Mouse (Mus musculus): ENCODE measurements at regions not wholly inside any gene's neighbourhood (a gene's known extent, or its start where the extent isn't known, plus 50 kb on each side); places are given as distances from the start of the nearest gene placed in this dataset.
"Not testable (repeated sequence)": the region's sequence is repeated elsewhere in the genome, so short reads cannot be mapped to it uniquely, and the experiment has no call there.

DNA sequence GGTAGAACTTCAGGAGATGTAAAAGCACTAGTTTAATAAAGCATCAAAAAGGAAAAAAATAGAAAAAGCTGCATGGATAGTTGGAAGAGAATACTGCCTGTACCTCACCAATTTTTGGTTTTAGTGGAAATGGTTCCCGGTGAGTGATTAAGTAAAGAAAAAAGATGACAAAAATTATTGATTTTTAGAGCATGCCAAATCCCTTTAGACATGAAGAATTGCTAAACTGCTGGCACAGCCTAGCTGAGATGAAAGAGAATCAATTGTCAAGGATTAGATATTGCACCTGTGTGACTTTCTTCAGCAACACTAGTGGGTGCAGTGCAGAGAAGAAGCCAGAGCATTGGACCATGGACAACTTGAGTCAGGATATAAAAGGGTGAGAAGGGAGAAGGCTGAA is 348.7 kb upstream of the Cpeb2 start:
- no peak for DNase-seq

DNA sequence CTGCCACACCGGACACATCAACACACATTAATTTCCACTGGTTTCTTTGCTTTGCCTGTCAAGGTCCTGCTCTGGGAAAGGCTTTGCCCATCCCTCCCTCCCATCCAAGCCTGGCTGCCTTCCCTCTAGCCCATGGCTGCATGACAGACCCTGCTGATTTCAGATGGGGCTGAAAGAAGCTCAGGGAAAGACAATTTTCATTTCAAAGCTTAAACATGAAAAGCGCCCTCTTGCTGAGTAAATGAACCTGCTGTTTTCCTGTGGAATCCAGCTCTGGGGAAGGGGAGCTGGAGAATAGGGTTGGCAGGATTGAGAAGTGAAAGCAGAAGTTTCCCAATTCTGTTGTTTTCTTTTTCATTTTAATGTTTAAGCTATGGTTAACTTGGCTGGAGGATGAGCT is 341.1 kb upstream of the Cpeb2 start:
- peak; percentile 16 for DNase-seq

DNA sequence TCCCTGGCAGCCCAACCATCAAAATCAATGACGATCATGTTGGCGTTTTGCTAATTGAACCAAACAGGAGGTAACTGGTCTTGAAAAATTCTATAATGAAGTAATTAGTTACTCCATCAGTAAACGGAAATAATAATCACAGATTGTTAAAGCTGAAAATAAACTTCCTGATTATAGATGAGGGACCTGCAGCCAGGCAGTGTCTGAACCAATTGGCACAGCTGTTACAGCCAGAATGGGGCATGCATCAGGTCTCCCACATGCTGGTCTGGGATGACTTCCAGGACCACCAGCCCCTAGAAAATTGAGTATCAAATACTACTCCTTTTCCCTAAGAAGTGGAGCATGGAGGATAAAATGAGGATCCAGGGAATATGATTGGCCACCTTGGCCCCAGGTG is 326.8 kb upstream of the Cpeb2 start:
- DNase-seq = no peak

DNA sequence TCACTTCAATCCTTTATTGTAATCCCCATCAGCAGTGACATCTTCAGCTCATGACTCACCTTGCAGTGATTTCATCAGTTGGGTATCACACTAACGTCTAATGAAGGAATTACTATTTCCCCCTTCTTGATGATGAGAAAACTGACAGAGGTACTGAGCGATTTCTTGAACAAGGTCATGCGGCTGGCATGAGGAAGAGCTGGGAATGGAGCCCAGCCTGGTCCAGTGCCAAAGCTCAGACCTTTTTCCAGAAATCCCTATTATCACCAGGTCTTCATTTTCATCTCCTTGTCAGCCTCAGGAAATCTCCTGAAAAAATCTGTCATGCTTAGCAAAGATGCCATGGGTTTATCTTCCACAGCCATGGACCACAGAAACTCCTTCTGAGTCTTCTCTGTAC is 313.6 kb upstream of the Cpeb2 start:
- peak; percentile 67 for DNase-seq

DNA sequence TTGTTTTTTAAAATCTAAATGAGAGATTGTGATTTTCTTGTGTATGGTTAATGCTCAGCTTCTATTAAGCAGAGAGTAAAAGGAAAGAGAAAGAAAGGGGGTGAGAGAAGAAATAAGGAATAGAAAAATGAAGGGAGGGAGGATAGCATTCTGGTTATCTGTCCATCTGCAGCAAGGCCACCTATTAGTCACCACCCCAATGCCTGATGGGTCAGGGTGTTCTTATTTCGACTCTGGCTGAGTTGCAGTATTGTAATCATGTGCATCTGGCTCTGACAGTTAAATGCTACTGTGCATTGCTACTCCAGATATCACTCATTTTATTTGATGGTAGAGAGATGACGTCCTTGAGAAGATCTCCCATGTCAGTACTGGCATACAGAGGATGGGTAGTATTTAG is 300.9 kb upstream of the Cpeb2 start:
- no peak for DNase-seq

DNA sequence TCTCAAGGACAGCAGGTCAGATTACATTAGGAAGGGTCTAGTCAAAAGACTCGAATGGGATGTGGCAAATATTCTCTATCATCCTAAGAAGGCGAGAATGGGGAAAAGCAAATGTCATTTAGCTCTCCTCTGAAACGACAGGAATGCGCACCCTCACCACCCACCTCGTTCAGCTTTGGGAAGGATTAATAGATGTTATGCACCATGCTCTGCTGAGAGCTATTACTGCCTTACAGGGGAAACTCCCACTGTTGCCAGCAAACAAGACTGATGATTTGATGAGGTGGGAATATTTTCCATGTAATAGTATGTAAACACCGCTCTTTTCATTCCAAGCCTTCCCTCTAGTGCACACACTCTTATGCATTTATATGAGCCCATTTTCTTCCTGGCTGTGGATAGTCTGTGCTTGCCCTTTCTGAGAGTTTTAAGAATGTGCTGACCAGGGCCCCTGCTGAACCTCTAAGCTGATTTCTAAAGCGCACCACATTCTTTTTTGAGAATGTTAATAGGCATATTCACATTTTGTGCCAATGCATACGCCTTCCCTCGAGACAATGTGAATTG is 273.6 kb upstream of the Cpeb2 start:
- DNase-seq = no peak

DNA sequence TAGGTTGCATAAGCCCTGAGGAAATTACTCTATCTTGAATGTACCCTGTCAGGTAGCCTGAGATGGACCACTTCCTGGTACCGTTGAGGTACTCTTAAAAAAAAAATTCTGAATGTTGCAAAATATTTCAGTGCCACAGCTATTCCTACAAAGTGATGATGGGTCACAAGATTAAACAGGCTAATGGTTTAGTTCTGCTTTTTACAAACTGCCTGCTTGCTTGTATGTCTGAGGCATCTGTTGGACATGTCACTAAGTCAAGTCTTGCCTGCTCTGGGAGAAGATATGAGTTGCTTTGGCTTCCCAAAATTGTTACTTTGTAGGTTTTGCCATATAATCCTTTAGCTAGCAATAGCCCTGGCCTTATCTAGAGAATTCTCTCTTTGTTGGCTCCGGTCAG is 266.0 kb upstream of the Cpeb2 start:
- not testable (repeated sequence) for DNase-seq

DNA sequence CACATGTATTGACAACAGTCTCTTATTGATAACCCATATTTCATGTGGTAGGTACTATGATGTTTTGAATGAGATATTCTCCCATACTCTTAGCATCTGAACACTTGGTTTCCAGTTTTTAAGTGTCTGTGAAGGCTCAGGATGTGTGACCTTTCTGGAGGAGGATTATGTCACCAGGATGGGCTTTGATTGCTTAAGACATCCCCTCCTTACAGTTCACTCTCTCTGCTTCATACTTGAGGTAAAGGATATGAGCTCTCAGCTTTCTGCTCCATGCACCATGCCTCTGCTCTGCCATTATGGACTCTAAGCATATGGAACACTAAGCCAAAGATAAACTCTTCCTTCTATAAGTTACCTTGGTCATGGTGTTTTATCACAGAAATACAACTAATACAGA is 263.8 kb upstream of the Cpeb2 start:
- DNase-seq = no peak

DNA sequence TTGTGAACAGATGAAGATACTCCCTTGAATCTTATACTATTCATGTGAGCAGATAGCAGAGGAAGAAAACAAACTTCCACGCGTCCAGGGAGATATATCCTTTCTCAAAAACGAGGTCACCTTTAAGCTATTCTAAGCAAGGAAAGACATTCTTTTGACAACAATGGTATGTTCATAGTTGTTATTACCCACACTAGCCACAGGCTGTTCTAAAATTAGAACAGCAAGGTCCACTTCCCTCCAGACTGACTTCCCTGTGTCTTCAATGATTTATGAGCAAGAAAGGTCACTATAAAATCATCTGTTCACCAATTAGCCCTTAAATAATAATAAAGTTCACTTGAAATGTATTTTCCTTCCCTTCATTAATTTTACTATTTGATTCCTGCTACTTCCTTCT is 263.3 kb upstream of the Cpeb2 start:
- DNase-seq = no peak

DNA sequence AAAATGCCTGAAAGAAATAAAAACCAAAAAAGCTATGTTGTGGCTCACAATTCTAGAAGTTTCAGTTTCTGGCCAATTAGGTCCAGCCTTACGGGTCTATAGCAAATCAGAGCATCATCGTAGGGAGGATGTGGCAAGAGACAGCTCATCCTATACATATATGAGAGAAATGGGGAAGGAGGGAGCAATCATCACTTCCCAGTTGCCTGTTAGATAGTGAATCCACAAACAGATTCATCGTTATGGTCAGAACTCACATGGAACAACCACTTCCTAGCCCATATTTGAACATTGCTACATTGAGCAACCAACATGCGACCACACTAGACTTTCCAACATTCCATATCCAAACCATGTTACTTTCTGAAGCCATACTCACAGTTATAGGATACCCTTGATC is 255.9 kb upstream of the Cpeb2 start:
- no peak for DNase-seq

DNA sequence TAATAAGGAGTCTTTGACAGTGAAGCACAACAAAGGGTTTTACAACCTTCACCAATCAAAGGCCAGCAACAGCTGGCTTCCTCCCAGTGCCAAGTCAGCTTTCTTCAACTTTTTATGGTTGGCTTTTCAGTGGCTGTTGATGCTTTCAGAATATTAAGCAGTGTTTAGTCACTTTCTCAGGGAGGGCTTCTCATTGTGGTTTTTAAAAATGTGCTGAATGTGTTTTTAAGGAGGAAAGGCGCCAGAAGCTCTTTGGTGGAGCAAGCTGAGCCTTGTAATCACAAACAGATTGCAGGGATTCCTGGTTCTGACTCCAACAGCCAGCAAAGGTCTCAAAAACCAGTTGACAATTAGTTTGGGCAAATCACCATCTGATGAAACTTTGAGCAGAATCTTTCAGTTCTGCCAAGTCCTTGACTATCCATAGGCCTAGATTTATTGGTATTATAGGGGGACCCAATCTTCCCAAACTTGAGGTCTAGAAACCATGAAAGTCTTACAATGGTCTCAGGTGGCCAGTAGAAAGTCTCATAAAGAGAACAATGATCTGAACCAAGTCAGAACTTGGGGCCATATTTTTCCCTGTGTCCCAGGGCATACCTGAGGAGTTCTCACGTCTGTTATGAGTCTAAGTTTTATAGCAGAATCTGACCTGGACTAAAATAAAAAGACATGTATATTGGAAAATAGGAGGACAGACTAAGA is 251.9 kb upstream of the Cpeb2 start:
- DNase-seq = no peak

DNA sequence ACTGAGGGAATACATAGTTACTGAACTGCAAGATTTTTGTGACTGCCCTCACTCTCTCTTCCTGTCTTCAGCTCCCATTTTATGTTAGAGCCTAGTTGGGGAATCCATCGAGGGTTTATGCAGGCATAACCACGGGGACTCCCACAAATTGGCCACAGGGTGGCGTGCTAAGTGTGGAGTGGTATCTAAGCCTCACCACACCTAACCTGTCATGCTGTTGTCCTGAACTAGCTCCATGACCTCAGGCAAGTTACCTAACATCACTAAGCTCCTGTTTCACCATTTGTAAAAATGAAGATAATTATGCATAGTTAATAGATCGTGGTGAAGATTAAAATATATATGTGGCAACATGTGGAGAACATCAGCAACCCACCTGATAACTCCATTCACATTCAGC is 246.8 kb upstream of the Cpeb2 start:
- DNase-seq = no peak

DNA sequence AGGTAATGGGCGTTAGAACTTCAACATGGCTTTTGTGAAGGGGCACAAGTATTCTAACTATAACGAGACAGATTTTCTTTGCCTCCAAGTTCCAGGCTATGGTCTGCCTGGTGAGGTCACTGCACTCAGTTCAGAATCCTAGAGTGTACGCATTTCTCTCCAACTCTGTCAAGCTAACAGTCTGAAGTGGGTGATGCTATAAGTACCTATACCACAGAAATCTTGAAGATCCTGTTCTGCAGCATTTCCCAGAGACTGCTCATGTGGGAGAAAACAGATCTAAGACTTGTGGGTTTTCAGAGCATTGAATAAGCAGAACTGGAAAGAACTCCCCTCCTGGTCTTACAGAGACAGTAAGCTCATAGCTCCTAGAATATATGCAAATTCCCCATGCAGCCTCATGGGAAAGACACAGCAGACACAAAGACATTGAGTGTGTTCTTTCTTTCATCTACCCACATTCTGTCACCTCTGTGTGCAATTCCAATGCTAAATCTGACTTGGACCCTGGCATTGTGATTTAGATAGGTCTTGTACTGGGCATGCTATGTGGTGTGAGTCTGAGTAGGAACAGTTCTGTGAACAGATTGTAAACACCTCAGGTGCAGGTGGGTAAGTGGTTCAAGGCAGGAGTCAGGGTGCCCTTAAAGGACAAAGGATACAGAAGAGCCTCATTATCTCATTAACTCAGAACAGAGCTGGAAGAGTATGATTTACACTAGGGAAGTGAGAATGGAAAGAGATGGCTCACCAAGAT is 245.1 kb upstream of the Cpeb2 start:
- DNase-seq = no peak

DNA sequence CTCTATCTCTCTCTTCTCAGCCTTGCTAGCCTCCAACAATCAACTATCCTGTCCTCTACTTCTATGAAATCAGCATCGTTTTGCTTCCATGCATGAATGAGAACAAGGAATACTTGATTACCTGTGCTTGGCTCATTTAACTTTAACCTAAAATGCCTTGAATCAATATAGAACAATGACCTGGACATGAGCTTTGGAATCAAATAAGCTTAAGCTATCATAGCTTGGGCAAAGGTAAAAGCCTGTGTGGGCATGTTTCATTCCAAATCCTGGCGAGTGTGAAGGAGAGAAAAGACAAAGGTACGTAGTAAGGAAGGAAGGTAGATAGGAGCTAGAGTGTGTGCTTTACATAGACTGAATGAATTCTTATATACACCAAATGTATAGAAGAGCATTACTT is 243.7 kb upstream of the Cpeb2 start:
- no peak for DNase-seq

DNA sequence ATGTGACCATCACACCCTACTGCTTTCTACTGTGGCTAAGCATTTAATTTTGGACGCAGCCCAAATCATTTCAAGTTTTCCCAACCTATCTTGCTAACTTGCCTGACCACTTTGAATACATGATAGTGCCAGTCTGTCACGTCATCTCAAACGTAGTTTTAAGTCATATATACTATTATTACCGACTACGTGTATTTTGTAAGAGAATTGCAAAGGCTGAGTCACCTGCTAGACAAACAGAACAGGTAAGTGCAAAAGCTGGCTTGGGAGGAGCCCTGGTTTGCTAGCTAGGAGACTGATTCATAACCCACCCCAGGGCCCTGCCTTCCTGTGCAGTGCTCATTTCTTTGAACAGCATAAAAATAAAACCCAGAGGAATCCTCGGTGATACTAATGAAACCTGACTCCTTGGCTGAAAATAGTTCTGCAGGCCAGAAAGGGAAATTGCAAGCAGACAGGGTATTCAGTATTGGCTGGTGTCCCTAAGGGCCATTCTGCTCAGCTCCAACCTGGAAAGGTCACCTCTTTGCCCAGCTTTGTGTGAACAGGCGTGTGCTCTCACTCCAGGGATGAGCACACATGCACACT is 208.9 kb upstream of the Cpeb2 start:
- DNase-seq = peak; percentile 12

DNA sequence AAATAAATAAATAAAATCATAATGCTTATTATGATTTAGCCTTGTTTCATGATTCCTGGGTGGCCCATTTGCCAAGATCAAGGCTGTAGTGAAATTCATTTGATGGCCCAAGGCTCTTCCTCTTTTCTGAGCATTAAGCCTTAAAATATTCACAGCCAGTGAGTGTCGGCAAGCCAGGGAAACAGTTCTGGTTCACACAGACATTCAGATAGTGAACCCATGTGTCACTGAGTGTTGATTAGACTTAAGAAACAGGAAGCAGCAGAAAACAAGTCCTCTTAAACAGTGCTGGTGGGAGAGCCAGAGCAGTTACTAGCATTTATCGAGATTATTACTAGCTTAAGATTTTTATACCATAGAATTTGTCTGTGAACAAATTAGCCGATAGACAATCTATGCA is 201.7 kb upstream of the Cpeb2 start:
- DNase-seq = no peak

DNA sequence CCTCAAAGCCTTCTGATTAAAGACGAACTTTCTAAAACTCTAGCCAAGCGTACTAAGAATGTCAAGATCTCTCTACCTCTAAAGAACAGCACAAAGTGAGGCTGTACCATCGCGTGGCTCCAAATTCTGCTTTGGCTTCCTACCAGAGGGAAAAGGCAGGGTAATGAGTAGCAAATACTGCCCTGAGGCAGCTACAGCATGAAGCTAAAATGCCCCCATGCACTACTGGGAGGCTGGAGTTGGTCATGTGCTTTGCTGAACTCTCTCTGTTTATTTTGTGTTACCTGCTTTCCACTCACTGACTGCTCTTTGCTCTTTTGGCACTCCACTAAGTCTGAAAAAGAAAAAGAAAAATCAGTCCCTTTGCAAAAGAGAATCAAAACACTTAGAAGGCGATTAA is 201.1 kb upstream of the Cpeb2 start:
- DNase-seq = no peak

DNA sequence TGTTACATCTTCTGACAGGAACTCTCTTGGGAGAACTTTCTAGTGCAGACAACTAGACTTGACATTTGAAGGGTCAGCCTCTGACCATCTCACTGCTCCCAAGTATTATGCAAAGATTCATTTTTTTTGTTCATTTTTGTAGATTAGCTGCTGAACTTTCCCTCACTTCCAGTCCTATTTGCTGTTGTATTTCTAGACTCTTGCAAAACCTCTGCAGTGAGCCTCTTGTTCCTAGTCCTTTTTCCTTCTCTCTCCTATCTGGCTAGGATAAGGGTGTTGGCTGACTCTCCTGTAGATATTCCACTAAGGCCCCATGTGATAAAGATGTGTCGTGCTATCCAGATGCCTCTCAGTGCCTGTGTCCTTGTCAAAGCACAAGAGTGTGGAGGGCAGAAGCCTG is 198.5 kb upstream of the Cpeb2 start:
- DNase-seq = no peak

DNA sequence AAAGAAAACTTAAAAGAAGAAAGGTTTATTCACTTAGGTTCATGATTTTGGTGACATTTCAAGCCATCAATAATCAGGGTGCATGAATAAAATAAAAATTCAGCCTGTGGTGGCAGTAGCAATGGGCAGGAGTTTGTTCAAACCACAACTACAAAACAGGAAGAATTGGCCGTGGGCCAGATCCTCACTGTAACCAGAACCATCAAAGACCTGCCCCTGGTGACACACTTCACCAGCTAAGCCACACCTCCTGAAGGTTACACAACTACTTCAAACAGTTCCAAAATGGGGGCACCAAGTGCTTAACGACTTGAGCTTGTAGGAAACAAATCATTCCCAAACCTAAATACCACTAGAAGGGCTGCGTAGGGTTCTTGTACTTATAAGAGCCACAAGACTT is 195.4 kb upstream of the Cpeb2 start:
- DNase-seq = no peak

DNA sequence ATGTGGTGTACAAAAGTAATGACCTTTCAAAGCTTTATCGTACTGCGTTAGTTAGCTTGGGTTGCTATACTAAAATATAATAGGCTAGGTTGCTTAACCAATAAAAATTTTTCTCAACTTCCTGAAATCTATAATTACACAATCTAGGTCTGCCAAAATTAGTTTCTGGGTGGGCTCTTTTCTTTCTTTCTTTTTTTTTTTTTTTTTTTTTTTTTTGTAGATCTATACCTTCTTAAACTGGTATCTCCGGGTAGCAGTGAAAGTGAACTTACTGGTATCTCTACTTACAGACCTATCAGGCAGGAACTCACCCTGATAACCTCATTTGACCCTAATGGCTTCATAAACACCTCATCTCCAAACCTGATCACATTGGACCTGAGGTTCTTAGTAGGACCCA is 193.4 kb upstream of the Cpeb2 start:
- no peak for DNase-seq

DNA sequence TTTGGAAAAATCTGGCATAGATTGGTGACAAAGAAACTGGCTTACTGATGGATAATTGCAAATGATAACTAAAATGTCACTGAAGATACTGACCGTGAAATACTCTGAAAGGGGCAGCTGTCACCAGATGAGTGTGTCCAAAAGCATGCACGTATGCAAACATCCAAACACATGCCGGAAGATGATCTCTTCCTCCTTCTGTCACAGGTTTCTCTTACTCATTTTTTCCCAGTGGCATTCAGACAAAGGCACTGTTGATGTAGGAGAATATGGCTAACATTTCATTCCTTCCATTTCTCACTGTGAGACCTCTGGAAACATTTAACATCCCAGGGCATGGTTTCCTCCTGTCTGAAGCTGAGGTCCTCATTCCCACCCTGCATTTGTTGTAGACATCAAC is 190.4 kb upstream of the Cpeb2 start:
- DNase-seq = no peak

DNA sequence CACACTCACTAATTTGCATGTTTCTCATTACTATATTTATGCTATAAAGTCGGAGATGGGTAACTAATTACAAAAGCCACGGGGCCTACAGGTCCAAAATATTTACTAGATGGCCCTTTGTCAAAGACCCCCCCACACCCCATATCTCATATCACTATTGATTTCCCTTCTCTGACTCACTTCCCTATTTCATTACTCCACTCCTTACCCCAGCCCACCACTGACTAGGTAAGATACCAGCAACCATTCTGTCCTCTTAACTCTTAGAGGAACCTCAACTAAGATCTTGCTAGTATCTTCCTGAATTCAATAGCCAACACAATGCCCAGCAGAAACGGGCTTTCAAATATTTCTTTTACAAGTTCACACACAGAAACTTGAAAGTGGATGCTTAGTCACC is 187.1 kb upstream of the Cpeb2 start:
- DNase-seq = no peak

DNA sequence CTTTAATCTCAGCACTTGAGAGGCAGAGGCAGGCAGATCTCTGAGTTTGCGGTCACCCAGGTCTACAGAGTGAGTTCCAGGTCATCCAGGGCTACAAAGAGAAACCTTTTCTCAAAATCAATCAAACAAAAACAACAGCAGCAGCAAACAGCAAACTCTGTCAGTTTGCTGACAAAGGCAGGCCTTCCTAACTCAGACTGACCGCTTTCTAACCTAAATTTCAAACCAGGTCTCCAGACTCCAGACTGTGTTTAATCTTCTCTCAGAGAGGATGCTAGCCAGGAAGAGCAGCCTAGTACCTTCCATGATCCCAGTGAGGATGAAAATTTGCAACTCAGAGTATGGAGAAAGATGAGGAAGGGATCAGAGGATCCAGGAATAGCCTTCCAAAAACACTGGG is 185.7 kb upstream of the Cpeb2 start:
- DNase-seq = no peak
